Mouse (Mus musculus): ENCODE results near the gene Osbpl10.

DNA sequence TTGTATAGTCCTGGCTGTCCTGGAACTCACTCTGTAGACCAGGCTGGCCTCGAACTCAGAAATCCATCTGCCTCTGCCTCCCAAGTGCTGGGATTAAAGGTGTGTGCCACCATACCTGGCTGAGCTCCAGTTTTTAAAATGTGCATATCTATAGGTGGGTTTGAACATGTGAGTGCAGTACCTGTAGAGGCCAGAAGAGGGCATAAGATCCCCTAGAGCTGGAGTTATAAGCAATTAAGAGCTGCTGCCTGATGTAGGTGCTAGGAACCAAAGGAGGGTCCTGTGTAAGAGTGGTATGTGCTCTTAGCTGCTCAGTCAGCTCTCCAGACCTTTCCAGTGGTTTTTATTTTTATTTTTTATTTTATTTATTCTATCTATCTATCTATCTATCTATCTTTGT, 86.5 kb downstream of the Osbpl10 start:
- TF ChIP-seq CTCF (IDR thresholded peaks at IDR 0.05; ENCODE audit: control insufficient read depth, insufficient read depth, insufficient read length) (no peak), USF1 (IDR thresholded peaks at IDR 0.05; ENCODE audit: low read depth) (no peak), FOSL1 (IDR thresholded peaks at IDR 0.05; ENCODE audit: insufficient read depth, low read length, poor library complexity, severe bottlenecking) (no peak), CEBPB (IDR thresholded peaks at IDR 0.05; ENCODE audit: low read depth) (no peak), MYOD1 (IDR thresholded peaks at IDR 0.05; ENCODE audit: control insufficient read depth, insufficient read length, low read depth) (no peak), MAX (IDR thresholded peaks at IDR 0.05) (no peak)

Measured in C2C12 (cell line).